Mouse (Mus musculus) CD4-positive helper T cell, adult 2 months (primary cell): Measurements from ENCODE around the gene Otud5.
"Not testable (repeated sequence)": the region's sequence is repeated elsewhere in the genome, so short reads cannot be mapped to it uniquely, and the experiment has no call there.

Experiments used
- DNase-seq: peaks from one replicate; pipeline ENCODE4 v3.0.0-alpha.2; 2012; ENCODE audit warnings: low read depth, missing footprints, low spot score

Otud5 gene

GRCm38 (mm10) chrX:7879819-7880218 is 38.7 kb downstream of the Otud5 start:
- DNase-seq = peak; percentile 83

- peak; percentile 81 for DNase-seq
These were observed 42.8 kb downstream of the Otud5 start, which contains the start of gene Slc35a2 for GRCm38 (mm10) chrX:7883841-7884567. Slc35a2 (plus strand) TSS chrX:7884028.

- DNase-seq = no peak
These were observed 57.0 kb downstream of the Otud5 start for GRCm38 (mm10) chrX:7898211-7898610.

- DNase-seq = peak; percentile 94
These were observed 58.0 kb downstream of the Otud5 start, which contains the start of the genes Pqbp1 and Timm17b for GRCm38 (mm10) chrX:7898880-7899874. Pqbp1 (minus strand) TSS chrX:7899269. Timm17b (plus strand) TSS chrX:7899357.

- no peak for DNase-seq
These were observed 63.3 kb downstream of the Otud5 start for GRCm38 (mm10) chrX:7904441-7904840.

GRCm38 (mm10) chrX:7907735-7908134 is 66.6 kb downstream of the Otud5 start, which contains the start of gene Gm10491:
Gm10491 (minus strand) TSS chrX:7907835.
- no peak for DNase-seq

- not testable (repeated sequence) for DNase-seq
These were observed 68.1 kb downstream of the Otud5 start, which contains the start of gene Gm10490 for GRCm38 (mm10) chrX:7909242-7909641. Gm10490 (plus strand) TSS chrX:7909542.

- DNase-seq = no peak
These were observed 69.3 kb downstream of the Otud5 start for GRCm38 (mm10) chrX:7910473-7910872.

GRCm38 (mm10) chrX:7915669-7916068 is 74.5 kb downstream of the Otud5 start:
- DNase-seq = peak; percentile 8

- not testable (repeated sequence) for DNase-seq
These were observed 76.8 kb downstream of the Otud5 start for GRCm38 (mm10) chrX:7917960-7918359.

- DNase-seq = no peak
These were observed 78.6 kb downstream of the Otud5 start, which contains the start of gene Pcsk1n for GRCm38 (mm10) chrX:7919601-7920383. Pcsk1n (plus strand) TSS chrX:7919822.

- no peak for DNase-seq
These were observed 80.9 kb downstream of the Otud5 start for GRCm38 (mm10) chrX:7922032-7922431.
